Mouse (Mus musculus) kidney, postnatal 10 days (tissue): ENCODE measurements around the gene Slc44a3.

ENCODE experiments used
- DNase-seq: peaks from one replicate; pipeline ENCODE4 v3.0.0; 2021; ENCODE audit warnings: mixed read lengths

Slc44a3 gene

GRCm38 (mm10) chr3:121458545-121459492, 73.4 kb downstream of the Slc44a3 start:
- DNase-seq = no peak

- DNase-seq = no peak
These were observed 80.8 kb downstream of the Slc44a3 start for GRCm38 (mm10) chr3:121451404-121451803.

GRCm38 (mm10) chr3:121449527-121449926, 82.7 kb downstream of the Slc44a3 start:
- DNase-seq = peak; percentile 59

GRCm38 (mm10) chr3:121448606-121449005, 83.6 kb downstream of the Slc44a3 start:
- DNase-seq = no peak

GRCm38 (mm10) chr3:121448029-121448468, 84.2 kb downstream of the Slc44a3 start:
- DNase-seq = no peak

GRCm38 (mm10) chr3:121446454-121446853, 85.8 kb downstream of the Slc44a3 start:
- DNase-seq = no peak

GRCm38 (mm10) chr3:121444414-121444813, 87.8 kb downstream of the Slc44a3 start:
- DNase-seq = no peak

GRCm38 (mm10) chr3:121443861-121444271, 88.3 kb downstream of the Slc44a3 start:
- DNase-seq = no peak

GRCm38 (mm10) chr3:121442288-121442687, 89.9 kb downstream of the Slc44a3 start:
- DNase-seq = no peak

- no peak for DNase-seq
These were observed 90.7 kb downstream of the Slc44a3 start for GRCm38 (mm10) chr3:121441504-121441903.

GRCm38 (mm10) chr3:121439623-121440161, 92.5 kb downstream of the Slc44a3 start:
- DNase-seq = no peak

GRCm38 (mm10) chr3:121437996-121438395, 94.2 kb downstream of the Slc44a3 start:
- DNase-seq = no peak

GRCm38 (mm10) chr3:121437070-121437469, 95.1 kb downstream of the Slc44a3 start:
- no peak for DNase-seq

- no peak for DNase-seq
These were observed 96.9 kb downstream of the Slc44a3 start for GRCm38 (mm10) chr3:121435296-121435695.

- DNase-seq = no peak
These were observed 98.2 kb downstream of the Slc44a3 start for GRCm38 (mm10) chr3:121433968-121434533.

GRCm38 (mm10) chr3:121433359-121433758, 98.8 kb downstream of the Slc44a3 start:
- DNase-seq = no peak

GRCm38 (mm10) chr3:121430289-121430936, 101.8 kb downstream of the Slc44a3 start:
- no peak for DNase-seq

- DNase-seq = no peak
These were observed 102.7 kb downstream of the Slc44a3 start for GRCm38 (mm10) chr3:121429469-121429868.

- no peak for DNase-seq
These were observed 103.4 kb downstream of the Slc44a3 start for GRCm38 (mm10) chr3:121428696-121429259.

- DNase-seq = no peak
These were observed 104.0 kb downstream of the Slc44a3 start for GRCm38 (mm10) chr3:121428230-121428629.

GRCm38 (mm10) chr3:121427520-121427908, 104.7 kb downstream of the Slc44a3 start:
- peak; percentile 85 for DNase-seq

- peak; percentile 91 for DNase-seq
These were observed 105.3 kb downstream of the Slc44a3 start for GRCm38 (mm10) chr3:121426621-121427519.
